Mouse (Mus musculus) T-cell, adult 2 months (primary cell): ENCODE results near the gene Tmem169.

Source experiments
- DNase-seq: peaks from one replicate; pipeline ENCODE4 v3.0.0; 2022; ENCODE audit warnings: low spot score

Tmem169 gene

DNA sequence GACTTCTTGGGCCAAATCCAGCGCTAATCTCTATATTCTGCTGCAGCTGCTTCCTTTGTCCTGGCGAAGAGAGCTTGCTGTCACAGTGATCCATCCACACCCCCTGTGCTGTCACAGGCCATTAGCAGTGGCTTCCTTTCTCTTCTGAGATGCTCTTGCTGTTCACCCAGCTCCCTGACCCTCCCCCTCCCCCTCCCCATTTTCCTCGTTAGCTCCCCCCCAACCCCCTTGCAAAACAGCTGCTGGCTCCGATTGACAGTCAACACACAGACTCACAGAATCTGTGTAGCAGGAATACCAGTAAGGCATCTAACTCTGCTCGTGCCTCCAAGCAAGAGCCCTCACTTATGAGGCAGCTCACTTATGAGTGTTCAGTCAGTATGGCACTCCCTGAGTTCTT, 2.7 kb downstream of the Tmem169 start:
- DNase-seq = no peak

DNA sequence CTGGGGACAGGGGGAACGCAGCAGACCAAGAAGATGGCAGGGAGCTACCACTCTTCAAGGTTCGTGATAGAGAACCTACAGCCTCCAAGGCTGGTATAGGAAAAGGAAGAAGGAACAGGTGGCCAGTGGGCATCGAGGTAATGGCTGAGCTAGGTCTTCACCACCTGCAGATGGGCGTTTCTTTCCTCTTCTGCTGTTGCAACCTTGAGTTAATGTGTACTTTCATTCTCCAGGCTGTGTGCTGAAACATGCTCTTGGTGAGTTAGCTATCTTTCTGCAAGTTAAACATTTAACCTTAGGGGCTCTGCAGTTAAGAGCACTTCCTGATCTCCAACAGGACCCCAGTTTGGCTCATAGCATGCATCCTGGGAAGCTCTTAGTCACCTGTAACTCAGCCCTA, 3.7 kb downstream of the Tmem169 start:
- no peak for DNase-seq

DNA sequence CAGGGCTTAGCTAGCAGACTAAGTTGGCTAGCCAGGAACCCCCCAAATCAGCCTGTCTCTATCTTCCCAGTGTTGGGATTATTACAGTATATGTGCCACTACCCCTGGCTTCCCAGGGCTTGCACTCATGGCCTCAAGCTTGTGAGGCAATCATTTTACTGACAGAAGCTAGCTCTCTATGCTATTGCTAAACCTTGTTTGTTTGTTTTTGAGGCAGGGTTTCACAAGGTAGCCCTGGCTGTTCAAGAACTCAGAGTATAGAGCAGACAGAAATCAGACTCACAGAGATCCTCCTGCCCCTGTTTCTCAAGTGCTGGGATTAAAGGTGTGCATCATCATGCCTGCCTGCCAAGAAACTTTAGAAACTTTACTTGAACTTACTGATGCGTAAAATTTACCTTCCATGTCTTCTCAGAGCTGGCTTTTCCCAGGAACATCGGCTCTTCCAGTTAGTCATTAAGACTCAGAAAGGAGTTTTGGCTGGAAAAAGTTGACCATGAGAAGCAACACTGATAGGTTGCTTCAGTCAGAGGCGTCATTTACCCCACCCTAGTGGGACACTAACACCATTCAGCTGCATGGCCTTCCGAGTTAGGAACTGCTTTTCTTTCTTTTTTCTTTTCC, 4.5 kb downstream of the Tmem169 start:
- DNase-seq = no peak

DNA sequence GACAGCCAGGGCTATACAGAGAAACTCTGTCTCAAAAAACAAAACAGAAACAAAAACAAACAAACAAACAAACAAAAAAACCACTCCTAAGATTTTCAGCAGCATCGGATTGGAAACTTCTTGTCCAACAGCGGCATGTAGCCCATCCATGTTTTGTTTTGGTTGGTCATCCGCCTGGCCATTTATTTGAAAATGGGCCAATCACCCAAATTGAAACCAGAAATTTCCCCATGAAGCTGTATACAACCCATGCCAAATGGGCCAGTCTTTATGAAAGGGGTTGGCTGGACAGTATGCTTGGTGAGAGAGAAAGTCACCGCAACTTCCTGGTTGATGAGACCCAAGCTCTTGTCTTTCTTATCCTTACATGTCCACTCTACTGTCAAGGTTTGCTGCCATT, 6.7 kb downstream of the Tmem169 start:
- no peak for DNase-seq

DNA sequence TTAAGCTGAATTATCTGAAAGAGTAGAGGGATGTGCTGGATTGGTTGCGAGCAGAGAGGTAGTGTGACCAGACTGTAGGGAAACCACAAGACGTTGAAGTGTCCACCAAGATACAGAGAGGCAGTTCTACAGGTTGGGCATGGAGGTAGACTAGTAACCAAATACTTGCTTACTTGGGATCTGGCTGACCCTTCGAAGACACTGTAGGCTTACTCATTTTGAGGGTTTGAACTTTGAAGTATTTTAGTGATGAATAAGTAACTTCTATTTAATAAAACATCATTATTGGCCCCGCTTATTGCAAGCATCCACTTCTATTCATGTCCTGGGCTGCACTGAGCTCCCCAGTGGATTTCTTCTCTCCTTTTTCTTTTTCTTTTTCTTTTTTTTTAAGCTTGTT, 7.3 kb downstream of the Tmem169 start:
- no peak for DNase-seq

DNA sequence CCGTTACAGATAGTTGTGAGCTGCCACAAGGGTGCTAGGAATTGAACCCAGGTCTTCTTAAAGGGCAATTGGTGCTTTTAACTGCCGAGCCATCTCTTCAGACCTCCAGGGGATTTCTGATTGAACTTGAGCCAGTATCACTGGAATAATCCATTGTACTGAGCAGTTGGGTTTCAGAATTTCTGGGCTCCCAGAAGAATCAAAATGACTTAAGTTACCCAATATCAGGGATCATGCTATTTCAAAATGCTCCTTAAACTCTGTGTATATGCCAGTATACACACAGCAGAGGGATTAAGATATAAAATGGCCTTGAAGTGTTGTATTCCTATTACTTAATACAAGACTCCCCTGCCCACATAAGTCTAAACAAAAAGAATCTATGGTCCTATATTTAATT, 7.8 kb downstream of the Tmem169 start:
- DNase-seq = no peak

DNA sequence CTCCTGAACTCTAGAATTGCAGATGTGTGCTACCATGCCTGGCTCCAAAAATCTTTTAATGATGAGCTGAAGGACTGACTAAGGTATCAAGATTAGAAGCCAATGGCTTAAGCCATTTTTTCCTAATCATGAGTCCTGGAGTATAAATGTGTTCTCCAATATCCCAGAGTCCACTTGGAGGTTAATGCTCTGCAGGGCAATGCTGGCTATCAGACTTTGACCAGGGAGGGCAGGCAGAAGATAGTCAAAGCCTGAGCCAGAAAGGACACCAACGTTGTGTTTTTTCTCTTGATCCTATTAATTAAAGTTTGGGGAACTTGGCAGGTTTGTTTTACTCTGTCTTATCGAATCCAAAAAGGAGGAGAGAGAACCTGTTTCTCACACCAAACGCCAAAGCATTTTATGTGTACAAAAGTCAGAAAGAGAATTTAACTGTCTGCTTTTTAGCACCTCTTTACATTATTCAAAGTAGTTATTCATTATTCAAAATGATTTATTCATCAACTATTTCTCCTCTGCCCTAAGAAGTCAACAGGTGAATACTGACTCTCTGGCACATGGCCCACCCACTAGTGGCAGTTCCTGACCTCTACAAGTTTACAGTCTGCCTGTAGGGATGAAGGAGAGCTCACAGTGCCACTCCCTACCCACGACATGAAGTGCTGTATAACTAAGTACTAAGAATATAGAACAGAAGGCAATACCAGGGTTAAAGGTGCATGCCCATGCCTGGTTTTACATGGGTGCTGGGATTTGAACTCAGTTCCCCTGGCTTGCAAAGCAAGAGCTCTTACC, 9.9 kb downstream of the Tmem169 start:
- no peak for DNase-seq

DNA sequence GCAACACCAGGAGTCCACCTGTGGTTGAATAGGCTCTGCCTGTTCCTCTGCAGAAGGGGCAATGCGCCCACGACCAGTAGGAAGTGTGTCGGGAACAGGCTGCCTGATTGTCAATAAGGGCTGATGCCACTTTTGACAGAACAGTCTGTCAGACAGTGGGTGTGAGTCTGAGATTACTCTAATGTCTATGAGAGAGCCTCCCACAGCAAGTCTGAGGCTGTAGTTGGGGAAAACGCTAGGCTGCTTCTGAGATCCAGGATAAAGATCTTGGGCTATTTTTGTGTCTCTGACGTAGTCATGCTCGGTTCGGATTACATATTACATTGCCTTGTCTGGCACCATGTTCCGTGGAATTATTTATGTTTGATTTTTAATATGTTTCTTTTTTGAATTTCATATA, 11.6 kb downstream of the Tmem169 start:
- no peak for DNase-seq

DNA sequence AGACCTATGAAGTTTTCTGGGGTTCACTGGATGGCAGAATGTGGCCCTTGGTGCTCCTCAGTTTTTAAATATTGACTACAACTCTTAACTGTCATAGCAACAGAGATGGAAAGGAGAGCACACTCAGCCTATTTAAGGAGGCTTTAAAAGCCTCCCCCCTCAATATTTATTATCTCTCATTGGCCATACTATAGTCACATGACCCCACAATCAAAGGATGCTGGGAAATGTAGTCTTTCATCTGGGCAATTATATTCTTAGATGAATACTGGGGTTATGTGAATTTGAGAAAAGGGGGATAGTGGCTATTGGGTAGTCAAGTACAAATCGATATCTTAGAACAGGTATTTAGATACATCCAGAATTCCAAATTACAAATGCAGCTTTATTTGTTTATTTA, 17.7 kb downstream of the Tmem169 start:
- DNase-seq = no peak

DNA sequence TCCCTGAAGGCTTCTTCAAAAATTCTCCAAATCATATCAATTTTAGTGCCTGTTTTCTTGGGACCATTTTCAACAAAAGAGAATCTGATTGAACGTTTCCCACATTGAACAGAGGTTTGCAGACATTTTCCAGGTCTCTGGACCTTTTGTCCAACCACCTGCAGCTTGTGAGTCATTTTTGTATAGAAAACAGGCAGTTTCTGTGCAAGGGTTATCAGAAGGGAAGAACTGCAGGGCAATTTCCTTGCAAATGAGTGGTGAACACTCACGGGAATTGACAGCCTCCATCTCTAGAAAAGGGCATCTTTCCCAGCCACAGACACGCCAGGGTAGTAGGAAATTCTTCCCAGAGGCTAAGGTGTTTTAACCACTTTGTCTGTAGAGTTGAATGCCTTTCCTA, 22.1 kb downstream of the Tmem169 start:
- DNase-seq = no peak

DNA sequence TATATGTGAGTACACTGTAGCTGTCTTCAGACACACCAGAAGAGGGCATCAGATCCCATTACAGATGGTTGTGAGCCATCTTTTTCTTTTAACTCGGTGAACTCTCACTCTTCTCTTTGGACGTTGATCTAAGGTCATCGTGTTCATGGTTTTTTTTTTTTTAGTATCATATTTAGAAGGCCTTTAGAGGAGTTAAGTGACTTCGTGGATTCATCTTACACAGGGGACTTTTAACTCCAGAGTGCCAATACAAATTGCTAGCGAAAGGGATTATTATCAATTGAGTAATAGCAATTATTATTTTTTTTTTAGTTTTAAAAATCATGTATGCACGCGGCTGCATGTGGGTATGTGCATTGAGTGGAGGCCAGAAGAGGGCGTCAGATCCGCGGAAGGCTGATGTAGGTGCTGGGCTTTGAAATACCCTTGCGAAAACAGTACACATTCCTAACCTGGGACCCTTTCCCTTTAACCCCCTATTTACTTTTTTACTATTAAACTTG, 22.6 kb downstream of the Tmem169 start:
- no peak for DNase-seq

DNA sequence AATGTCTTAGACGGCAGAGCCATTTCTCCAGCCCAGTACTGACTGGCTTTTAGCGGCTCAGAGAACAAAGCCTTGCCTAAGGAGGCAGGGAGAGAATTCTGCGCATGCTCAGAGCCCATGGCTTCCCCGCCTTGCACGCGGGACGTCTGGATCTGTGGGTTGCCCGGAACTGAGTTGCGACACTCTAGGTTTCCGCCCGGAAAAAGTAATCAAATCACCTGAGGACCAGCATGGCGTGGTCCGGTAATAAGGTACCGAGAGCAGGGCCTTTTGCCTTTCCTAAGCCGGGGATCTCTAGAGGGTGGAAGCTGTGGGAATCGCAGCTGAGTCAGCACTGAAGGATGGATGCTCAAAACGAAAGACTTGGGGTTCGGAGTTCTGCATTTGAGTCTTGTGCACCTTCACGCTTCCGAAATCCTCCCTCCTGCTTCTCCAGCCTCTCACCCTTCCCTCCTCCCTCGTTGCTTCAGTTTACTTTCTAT, 23.2 kb downstream of the Tmem169 start, which contains the start of gene Xrcc5:
Gene Xrcc5, plus strand, starts transcription at position 105 of the 482 bp plus-strand sequence.
- peak; percentile 95 for DNase-seq

DNA sequence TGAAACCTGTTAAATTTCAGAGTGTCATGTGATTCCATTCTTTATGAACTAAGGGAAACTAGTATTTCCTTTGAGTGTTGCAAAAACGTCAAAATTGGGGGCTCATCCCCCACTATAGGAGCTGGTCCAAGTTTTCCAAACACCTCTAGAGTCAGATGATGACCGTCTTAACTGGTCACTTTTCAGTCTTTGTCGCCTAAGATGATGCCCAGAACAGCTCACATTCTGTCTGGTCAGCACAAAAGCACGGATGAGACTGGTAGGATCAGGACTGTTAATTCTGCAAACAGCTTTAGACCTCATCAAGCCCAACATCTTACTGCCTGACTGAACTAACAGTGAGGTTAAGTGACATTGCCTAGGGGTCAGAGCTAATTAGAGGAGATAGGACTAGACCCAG, 24.8 kb downstream of the Tmem169 start:
- DNase-seq = no peak

DNA sequence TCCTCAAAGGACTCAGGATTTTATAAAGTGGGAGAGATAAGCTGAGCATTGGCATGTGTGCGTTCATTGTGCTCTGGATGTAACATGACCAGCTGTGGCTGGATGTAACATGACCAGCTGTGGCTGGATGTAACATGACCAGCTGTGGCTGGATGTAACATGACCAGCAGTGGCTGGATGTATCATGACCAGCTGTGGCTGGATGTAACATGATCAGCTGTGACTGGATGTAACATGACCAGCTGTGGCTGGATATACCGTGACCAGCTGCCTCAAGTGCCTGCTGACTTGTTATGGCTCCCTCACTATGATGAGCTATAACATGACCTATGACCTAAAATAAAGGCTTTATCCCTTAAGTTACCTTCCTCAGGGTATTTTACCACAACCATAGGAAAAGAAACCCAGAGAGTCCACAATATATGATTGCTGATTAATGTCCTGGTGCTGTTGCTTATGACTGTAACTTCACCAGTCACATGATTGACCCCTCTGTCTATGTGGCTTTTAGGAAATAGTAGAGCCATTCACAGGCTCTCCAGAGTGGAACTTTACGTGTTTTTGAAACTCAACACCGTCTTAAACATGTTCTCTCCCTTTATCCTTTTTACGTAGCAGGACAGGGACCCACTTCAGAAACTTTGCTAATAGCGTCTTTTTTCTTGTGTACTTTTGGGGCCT, 25.7 kb downstream of the Tmem169 start:
- no peak for DNase-seq

DNA sequence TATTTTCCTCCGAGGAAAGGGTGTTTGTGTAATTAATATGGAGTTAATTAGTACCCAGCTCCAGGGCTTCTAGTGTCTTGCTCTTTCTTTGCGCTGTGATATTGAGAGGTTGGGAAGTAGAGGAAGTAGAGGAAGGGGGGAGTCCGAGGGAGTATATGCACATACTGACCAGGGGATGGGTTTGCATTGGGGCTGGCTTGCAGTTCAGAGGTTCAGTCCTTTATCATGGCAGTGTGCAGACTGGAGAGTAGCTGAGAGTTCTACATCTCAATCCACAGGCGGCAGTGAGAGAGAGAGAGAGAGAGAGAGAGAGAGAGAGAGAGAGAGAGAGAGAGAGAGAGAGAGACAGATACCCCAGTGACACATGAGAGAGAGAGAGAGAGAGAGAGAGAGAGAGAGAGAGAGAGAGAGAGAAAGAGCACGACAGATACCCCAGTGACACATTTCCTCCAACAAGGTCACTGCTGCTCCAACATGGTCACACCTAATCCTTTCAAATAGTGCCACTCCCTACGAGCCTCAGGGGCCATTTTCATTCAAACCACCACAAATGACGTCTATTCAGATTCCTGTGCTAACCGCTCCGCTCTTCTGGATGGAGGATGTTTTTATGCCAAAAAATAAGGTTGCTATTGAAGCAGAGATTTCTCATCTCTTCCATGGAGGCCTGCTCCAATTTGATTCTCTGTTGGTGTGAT, 28.7 kb downstream of the Tmem169 start:
- no peak for DNase-seq

DNA sequence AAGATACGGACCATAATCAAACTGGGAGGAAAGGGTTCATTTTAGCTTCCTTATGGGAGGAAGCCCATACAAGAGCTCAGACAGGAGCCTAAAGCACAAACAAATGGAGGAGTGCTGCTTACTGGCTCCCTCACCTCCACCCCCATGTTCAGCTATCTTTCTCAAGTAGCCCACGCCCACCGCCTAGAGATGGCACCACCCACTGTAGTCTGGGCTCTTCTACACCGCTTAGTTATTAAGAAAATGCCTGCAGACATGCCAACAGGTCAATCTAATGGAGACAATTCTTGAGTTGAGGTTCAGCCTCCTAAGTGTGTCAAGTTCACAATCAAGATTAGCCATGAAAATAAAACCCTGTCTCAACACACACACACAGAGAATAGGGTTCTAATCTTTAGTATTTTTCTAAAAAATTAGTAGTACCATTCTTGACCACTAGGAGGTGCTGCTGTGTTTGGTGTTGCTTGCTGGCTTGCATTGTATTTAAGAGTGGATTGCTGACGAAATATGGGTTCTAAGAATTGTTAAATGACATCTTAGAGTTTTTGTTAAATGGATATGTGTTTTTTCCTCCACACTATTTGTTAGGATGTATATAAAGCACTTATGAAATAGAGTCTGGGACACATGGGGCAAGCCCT, 29.4 kb downstream of the Tmem169 start:
- no peak for DNase-seq

DNA sequence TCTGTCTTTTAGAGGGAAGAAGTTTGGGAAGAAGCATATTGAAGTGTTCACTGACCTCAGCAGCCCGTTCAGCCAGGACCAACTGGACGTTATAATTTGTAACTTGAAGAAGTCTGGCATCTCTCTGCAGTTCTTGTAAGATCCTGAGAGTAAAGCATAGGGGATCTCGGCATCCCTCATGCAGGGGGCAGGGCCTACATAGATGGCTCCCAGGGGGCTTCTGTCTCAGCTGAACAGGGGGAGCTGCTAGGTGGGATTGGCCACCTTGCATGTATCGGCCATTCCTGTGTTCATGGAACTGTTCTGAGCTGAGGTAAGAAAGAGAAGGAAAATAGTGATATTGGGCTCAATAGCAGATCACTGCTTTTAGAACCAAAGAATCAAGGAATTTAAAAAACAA, 31.3 kb downstream of the Tmem169 start:
- no peak for DNase-seq

DNA sequence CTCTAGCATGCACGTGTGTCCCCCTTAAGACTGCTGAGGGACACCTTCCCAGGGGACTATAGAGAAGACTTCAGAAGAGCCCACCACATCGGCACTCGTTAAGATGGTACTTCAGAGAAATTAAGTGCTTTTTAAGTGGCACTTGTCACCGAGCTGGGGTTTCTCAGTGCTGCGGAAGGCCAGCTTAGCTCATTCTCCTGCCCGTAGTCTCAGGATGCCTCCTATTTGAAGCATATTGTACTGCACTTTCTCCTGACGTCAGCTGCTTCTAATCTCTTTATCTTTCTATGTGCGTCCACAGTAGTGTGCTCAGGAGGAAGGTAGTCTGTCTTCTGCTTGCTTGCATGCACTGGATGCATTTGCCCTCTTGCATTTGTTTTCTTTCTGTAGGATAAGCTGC, 32.2 kb downstream of the Tmem169 start:
- DNase-seq = no peak

DNA sequence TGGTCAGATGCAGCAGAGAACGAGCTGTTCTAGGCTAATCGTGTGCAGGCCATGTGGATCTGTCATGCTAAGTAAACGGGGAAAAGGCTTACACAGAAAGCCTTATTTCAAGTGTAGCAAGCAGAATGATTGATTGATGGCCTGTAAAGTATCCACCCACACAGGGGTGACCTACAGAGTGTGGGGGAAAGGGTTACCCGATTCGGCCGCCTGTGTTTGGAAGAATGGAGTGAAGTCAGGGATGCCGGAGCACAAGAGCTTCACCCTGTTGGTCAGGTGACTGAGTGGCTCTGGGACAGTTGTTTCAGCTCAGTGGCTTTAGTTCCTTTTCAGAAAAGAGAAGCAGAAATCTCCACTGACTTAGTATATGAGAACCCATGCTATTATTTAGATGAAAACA, 32.7 kb downstream of the Tmem169 start:
- no peak for DNase-seq

DNA sequence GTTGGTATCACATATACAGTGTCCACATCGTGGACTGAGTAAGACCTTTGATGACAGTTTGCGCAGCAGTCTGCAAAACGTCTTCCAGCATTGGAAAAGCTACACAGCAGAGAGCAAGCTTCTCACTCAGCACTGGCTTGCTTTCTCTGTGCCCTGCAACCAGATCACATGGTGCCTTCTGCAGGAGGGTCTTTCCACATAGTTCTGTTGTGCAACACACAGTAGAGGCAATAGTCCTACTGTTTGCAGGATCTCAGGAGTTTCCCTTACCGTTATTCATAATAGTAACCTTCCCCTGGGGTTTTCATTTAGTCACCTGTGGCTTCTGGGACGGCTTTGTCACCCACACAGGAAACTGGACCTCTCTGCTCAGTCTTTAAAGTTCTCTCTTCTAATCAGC, 36.6 kb downstream of the Tmem169 start:
- DNase-seq = no peak

DNA sequence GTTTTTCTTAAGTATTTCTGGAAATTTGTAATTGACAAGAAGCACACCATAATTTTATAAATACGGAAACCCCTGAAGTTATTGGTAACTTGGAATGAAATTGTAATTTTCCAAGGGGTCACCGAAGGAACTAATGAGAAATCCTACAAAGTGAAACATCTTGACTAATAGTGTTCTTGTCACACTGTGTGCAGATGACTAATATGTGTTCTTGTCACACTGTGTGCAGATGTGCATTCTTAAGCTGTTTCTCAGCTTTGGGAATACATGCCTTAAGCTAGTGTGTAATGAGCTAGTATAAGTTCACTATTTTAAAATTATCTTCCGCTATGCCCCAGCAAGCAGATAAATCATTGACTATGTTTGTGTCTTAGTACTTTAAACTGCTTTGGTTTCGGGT, 39.1 kb downstream of the Tmem169 start:
- DNase-seq = no peak
